Mouse (Mus musculus) layer of hippocampus, adult 6 months (tissue): Measurements from ENCODE around the gene Espl1. TPM values are rescaled to one million over a fixed set of nuclear protein-coding genes. Genes with fewer than 3 reads are reported as not detected.

Experiments used
- long read RNA-seq, 2 experiments: library from polyadenylated mRNA; unstranded; transcript quantifications; one replicate each; pipeline ENCODE4 v2.0.0; 2019 to 2020
- polyA plus RNA-seq: library from polyadenylated mRNA; unstranded; fragments of <200 nt; fragmentation: Nextera tagmentation; gene quantifications from 2 replicates; pipeline ENCODE4 v1.2.3, GENCODE M21; 2021

Espl1 gene
- polyA plus RNA-seq = 0.43 and 1.2 TPM in 2 replicates
- long read RNA-seq, experiment 1, partial matches to known transcripts = 3 of 3 reads
- long read RNA-seq, experiment 1, other reads (novel, unspliced or antisense) = 0 of 3 reads
- long read RNA-seq, experiment 2 = 0 reads

GRCm38 (mm10) chr15:102295633-102296367, at the start of gene Espl1:
Gene Espl1 (plus strand): TSS chr15:102296266.

GRCm38 (mm10) chr15:102257202-102258075, 38.6 kb upstream of the Espl1 start, which contains the start of gene Rarg:
Gene Rarg (minus strand): TSS chr15:102257517.

GRCm38 (mm10) chr15:102270274-102270960, 25.6 kb upstream of the Espl1 start, which contains the start of gene Gm9918:
Gene Gm9918 (plus strand): TSS chr15:102270563.

GRCm38 (mm10) chr15:102279092-102279782, 16.8 kb upstream of the Espl1 start, which contains the start of gene Mfsd5:
Gene Mfsd5 (plus strand): TSS chr15:102279454.

GRCm38 (mm10) chr15:102326022-102326576, 30.0 kb downstream of the Espl1 start, which contains the start of gene Pfdn5:
Gene Pfdn5 (plus strand): TSS chr15:102326116.

GRCm38 (mm10) chr15:102331610-102332015, 35.5 kb downstream of the Espl1 start, which contains the start of gene Myg1:
Gene Myg1 (plus strand): TSS chr15:102331709.

GRCm38 (mm10) chr15:102350138-102350941, 54.3 kb downstream of the Espl1 start, which contains the start of gene Aaas:
Gene Aaas (minus strand): TSS chr15:102350771.

GRCm38 (mm10) chr15:102366733-102367344, 70.8 kb downstream of the Espl1 start, which contains the start of gene Sp7:
Gene Sp7 (minus strand): TSS chr15:102367182.

Other genes with a start within 250 kb of the Espl1 start
- gene Eif4b, start 222.5 kb upstream of the Espl1 start, polyA plus RNA-seq = 60.8 and 64.7 TPM in 2 replicates
- 3.7 and 6.3 TPM in 2 replicates for gene Tns2, start 195.9 kb upstream of the Espl1 start, polyA plus RNA-seq
- 24.4 and 24.7 TPM in 2 replicates for gene Spryd3, start 160.0 kb upstream of the Espl1 start, polyA plus RNA-seq
- 43.5 and 48.0 TPM in 2 replicates for gene Igfbp6, start 151.9 kb upstream of the Espl1 start, polyA plus RNA-seq
- gene Soat2, start 145.7 kb upstream of the Espl1 start, polyA plus RNA-seq = not detected in 2 replicates
- 4.8 and 5.1 TPM in 2 replicates for gene Zfp740, start 93.0 kb upstream of the Espl1 start, polyA plus RNA-seq
- gene Csad, start 91.5 kb upstream of the Espl1 start, polyA plus RNA-seq = 22.5 and 23.1 TPM in 2 replicates
- 0.64 and 1.4 TPM in 2 replicates for gene Itgb7, start 64.3 kb upstream of the Espl1 start, polyA plus RNA-seq
- 1.7 and 2.0 TPM in 2 replicates for gene Rarg, start 38.7 kb upstream of the Espl1 start, polyA plus RNA-seq
- gene Gm9918, start 25.7 kb upstream of the Espl1 start, polyA plus RNA-seq = not detected in 2 replicates
- gene Mfsd5, start 16.8 kb upstream of the Espl1 start, polyA plus RNA-seq = 36.2 and 40.4 TPM in 2 replicates
- gene Pfdn5, start 29.9 kb downstream of the Espl1 start, polyA plus RNA-seq = 1,324 and 1,439 TPM in 2 replicates
- 66.8 and 72.5 TPM in 2 replicates for gene Myg1, start 35.4 kb downstream of the Espl1 start, polyA plus RNA-seq
- 17.5 and 18.6 TPM in 2 replicates for gene Aaas, start 54.5 kb downstream of the Espl1 start, polyA plus RNA-seq
- 0.64 and 0.93 TPM in 2 replicates for gene Sp7, start 70.9 kb downstream of the Espl1 start, polyA plus RNA-seq
- gene Sp1, start 109.9 kb downstream of the Espl1 start, polyA plus RNA-seq = 0.82 and 0.83 TPM in 2 replicates
- gene Amhr2, start 149.1 kb downstream of the Espl1 start, polyA plus RNA-seq = 0.65 and 0.93 TPM in 2 replicates
- gene Prr13, start 162.8 kb downstream of the Espl1 start, polyA plus RNA-seq = 88.3 and 96.2 TPM in 2 replicates
- gene Pcbp2, start 174.3 kb downstream of the Espl1 start, polyA plus RNA-seq = 97.3 and 100 TPM in 2 replicates
- not detected in 2 replicates for gene Gm10337, start 207.5 kb downstream of the Espl1 start, polyA plus RNA-seq
- 28.2 and 31.6 TPM in 2 replicates for gene Map3k12, start 220.8 kb downstream of the Espl1 start, polyA plus RNA-seq
- 13.2 and 15.6 TPM in 2 replicates for gene Tarbp2, start 221.9 kb downstream of the Espl1 start, polyA plus RNA-seq
- gene Npff, start 228.7 kb downstream of the Espl1 start, polyA plus RNA-seq = not detected in 2 replicates